Mouse (Mus musculus): Measurements from ENCODE around the gene Mobp.

The Mobp gene

DNA sequence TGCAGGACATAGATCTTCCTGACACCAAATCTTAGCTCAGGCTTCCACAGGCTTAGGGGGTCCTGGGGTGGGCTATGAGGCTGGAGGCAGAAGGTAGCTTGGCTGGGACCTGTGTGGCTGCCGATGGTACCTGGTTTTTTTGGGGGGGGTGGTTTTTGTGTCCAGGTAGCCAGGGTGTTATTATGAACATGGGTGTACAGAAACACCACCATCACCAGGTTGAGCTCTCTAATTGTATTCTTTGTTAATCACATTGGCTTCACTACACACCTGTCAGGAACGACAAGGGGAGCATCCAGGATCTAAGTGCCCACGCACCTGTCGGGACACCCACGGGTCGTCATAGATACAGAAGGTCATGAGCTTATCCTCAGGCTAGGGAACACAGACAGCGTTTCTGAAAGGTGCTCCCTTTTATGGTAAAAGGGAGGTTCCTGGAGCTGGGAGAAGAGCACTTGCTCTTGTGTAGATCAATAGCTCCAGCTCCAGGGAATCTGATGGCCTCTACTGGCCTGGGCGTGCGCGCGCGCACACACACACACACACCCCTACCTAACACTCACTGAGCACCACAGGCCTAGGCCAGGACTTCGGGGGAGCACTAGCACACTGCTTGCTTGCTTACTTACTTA is 14.9 kb upstream of the Mobp start:
- DNase-seq (ENCODE audit: low read depth): no peak

DNA sequence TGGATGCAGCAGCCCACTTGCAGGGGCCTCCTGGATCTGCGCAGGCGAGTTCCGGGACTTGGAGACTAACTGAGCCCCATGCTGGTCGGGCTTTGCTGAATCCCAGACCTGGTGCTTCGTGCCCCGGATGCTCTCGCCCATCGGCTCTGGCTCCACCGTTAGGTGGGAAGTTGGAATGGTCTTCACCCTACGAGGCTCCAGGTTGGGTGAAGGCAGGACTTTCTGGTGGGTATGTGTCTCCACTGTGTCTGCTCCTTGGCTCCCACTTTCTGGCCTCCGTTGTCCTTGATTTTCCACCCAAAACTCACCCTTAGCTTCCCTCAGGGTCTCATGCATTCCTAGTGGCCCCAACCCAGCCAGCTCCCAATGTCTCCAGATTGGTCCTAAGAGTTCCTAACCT is 14.1 kb upstream of the Mobp start:
- no peak for DNase-seq (ENCODE audit: low read depth)

DNA sequence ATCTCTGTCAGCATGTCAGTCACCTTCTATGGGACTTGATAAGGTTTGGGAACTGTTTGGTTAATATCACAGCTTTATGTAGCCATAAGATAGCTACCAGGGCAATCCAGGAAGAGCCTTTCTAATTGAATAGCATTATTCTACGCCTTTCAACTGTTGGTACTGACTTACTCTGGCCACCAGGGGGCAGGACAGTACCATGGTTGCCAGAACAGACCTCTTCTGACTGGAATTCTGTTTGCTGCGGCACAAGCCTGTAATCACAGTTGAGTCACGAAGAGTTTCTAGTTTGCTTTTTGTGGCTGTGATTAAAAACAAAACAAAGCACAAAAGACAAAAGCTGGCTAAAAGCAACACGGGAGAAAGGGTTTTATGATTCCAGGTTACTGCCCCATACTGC is 8.9 kb upstream of the Mobp start:
- peak; percentile 59 for DNase-seq (ENCODE audit: low read depth)

DNA sequence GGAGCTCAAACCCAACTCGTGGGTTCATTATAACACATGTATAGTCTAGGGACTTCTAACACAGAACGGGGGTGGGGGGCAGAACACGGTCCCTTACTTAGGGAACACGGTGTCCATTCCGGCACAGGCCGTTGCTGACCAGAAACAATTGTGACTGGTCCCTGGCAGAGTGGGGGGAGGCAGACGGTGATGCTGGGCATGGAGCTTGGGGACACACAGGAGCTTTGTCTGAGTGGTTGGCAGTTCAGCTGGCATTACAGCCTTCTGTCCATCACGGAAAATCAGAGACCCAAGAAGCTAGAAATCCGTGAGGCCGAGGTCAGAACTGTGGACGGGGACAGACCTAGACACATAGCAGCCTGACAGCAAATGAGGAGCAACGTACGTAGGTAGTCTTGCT is 5.0 kb upstream of the Mobp start:
- no peak for DNase-seq (ENCODE audit: low read depth)

- DNase-seq (ENCODE audit: low read depth): no peak
Observed at GRCm38 (mm10) chr9:120151152-120151551, 1.6 kb downstream of the Mobp start.

DNA sequence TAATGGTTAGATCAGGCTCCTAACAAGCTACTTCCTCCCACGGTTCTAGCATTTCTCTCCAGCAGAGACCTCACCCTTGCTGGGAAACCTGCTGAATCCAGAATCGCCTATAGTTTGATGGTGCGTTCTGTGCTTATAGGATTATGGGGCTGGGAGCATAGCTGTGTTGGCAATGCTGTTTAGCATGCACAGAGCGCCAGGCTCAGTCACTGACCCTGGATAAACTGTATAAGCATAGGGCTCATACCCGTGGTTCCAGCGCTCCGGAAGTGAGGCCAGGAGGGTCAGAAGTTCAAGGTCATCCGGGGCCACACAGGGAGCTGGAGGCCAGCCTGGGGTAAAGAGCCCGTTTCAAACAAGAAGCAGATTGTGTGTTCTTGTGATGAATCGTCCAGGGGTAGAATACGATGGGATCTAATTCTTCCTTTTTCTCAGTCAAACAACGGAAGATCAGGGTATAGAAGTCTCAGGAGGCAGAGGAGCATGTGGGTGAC is 2.4 kb downstream of the Mobp start:
- DNase-seq (ENCODE audit: low read depth): no peak

DNA sequence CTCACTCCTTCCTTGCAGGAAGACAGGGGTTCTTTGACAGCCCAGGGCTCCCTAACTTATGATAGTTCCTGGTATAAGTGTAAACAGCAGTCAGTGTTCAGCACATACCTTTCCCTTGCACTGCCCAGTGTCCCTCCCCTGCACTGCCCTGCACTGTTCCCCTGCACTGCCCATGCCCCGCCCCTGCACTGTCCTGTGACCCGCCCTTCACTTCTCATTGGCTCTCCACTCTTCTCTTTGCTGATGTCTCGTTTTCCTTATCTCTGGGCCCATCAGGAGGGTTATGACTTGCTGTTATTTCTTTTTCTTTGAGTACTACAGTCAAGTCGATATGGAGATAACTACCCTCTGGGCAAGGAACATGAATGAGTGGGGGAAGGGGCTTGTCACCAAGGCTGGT is 8.5 kb downstream of the Mobp start:
- DNase-seq (ENCODE audit: low read depth): no peak

DNA sequence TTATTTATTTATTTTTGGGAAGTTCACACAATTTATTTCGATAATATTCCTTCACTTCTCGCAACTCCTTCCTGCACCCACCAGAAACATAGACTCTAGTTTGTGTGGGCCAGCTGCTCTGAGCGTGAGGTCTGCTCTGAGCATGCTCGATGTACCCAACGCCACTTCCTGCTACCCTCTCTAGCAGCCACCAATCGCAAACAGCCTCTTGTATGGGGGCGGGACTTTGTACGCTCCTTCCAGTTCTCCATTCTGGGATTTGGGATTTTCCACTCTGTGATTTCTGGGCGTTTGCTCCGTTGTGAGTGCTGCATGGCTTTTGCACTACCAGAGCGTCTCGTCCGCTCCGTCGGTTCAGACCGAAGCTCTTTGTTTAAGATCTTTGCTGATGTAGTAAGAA is 14.4 kb downstream of the Mobp start:
- DNase-seq (ENCODE audit: low read depth): no peak

- DNase-seq (ENCODE audit: low read depth): no peak
Observed at GRCm38 (mm10) chr9:120167826-120168225, 18.3 kb downstream of the Mobp start.

- DNase-seq (ENCODE audit: low read depth): peak; percentile 39
Observed at GRCm38 (mm10) chr9:120171295-120171694, 21.8 kb downstream of the Mobp start.

- no peak for DNase-seq (ENCODE audit: low read depth)
Observed at GRCm38 (mm10) chr9:120174436-120175137, 25.1 kb downstream of the Mobp start.

- DNase-seq (ENCODE audit: low read depth): no peak
Observed at GRCm38 (mm10) chr9:120178813-120179212, 29.3 kb downstream of the Mobp start.

- no peak for DNase-seq (ENCODE audit: low read depth)
Observed at GRCm38 (mm10) chr9:120184499-120184898, 35.0 kb downstream of the Mobp start.

- DNase-seq (ENCODE audit: low read depth): no peak
Observed at GRCm38 (mm10) chr9:120186856-120187255, 37.3 kb downstream of the Mobp start.

DNA sequence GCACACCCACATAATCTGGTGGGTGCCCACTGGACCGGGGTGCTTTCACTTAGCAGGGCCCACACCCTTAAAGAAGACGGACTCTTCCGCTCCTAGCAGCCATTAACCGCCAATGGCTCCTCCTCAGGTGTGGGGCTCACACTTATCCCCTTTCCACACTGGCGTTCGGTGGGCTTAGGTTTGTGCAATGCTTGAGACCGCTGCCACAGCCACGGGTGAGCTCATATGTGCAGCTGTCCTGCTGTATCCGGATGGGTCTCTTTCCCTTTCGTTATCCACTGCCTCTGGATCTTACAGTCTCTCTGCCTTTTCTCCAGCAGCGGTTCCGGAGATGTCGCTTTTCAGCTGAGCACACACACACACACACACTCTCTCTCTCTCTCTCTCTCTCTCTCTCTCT is 41.4 kb downstream of the Mobp start:
- DNase-seq (ENCODE audit: low read depth): no peak

GRCm38 (mm10) chr9:120191362-120192098 is 42.0 kb downstream of the Mobp start:
- peak; percentile 48 for DNase-seq (ENCODE audit: low read depth)

GRCm38 (mm10) chr9:120192742-120193141 is 43.2 kb downstream of the Mobp start:
- no peak for DNase-seq (ENCODE audit: low read depth)

DNA sequence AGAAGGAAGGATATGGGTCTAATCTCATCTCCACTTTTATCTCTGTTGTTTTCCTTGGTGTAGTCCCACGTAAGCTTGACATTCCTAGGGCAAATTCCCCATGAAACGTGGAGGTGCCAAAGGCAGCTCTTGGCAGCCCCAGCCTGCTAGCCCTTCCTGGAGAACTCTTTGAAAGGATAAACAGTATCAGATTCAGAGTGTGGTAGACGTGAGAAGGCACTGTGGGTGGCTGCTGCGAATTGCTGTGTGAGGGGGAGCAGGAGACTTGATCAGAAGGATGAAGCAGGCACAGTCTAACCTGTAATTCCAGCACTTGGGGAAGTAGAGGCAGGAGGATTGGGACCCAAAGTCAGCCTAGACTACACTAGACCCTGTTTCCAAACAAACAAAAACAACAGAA is 51.4 kb downstream of the Mobp start:
- DNase-seq (ENCODE audit: low read depth): no peak

DNA sequence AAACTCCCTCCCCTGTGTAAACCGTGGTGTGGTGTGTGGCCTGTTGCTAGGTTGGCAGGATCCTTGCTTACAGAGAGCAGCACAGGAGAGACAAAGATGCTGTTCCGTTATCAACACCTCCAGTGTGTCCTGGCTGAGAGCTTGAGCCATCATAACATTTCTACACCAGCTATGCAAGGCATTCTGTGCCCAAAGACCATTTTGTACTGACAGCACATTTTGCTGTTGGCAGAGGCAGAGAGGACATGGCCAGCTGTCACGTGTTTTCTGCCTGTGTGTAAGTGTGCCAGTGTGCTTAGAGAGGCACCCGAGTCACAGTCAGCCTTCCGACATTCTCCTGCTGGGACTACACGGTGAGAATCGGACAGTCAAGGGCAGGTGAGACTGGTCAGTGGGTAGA is 52.2 kb downstream of the Mobp start:
- DNase-seq (ENCODE audit: low read depth): no peak

DNA sequence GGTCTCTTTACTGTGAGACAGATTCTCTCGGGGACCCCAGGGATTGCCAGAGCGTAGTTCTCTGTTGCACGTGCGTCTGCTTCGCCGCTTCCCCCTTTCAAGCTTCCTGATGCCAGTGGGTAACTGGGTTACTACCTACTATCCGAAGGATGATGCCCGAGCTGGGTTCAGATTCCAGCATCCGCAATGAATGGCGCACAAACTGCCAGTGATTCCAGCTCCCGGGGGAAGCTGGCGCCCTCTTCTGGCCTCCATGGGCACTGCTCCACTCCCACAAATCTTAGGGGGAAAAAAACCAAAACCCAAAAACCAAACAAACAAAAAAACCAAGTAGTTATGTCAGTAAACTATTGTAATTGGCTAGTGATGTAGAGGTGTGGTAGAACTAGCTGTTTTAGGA is 53.2 kb downstream of the Mobp start:
- no peak for DNase-seq (ENCODE audit: low read depth)

DNA sequence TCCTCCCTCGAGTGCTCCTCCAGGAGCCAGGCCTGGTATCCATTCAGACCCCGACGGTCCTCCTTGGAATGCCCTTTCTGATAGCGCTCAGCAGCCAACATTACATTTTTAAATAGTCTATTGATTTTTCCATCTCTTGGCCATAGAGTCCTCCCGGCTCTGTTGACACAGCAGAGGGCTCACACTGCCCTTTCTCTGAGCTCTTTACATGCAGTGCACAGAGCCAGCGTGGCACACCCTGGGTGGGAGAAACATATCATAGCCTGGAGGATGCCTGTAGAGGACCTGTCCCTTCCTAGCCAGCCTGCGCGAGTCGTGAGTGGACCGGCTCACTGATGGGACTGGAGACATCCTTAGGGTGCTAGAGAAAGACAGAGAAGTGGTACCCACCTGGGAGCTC is 54.4 kb downstream of the Mobp start:
- no peak for DNase-seq (ENCODE audit: low read depth)

DNA sequence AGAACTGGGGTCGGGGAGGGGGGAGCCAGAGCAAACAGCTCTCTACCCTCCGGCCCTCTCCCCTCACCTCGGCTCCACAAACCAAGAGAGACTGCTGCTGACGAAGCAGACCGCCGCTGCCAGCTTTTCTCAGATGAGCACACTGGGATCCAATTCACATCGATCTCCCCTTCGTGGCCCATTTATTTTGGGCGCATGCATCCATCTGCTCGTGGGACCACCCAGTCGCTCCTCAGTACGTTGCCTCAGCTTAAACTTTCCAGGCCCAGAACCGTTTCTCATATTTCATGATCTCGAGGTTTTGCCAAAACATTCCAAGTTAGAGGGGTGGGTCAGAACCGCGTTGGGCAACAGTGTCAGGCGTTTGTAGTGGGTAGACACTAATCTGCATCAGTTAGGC is 57.4 kb downstream of the Mobp start:
- no peak for DNase-seq (ENCODE audit: low read depth)

DNA sequence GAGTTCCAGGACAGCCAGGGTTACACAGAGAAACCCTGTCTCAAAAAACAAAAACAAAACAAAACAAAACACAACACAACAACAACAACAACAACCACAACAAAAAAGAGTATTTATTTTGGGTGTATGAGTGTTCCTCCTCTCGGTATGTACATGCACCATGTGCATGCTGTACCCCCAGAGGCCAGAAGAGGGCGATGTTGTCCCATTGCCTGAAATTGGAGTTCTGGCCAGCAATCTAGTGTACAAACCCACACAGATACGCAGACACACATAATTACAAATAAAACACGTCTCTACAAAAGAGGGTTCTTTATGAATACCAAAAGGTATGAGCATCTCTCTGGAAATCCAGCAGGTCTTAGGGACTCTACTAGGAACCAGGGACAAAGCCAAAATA is 60.6 kb downstream of the Mobp start:
- DNase-seq (ENCODE audit: low read depth): no peak

Data from c-Kit-positive CD71-positive TER-119-negative erythroid progenitor cells, embryonic 14.5 days (primary cell).